Mouse (Mus musculus): ENCODE results near the gene Tbxas1.

DNA sequence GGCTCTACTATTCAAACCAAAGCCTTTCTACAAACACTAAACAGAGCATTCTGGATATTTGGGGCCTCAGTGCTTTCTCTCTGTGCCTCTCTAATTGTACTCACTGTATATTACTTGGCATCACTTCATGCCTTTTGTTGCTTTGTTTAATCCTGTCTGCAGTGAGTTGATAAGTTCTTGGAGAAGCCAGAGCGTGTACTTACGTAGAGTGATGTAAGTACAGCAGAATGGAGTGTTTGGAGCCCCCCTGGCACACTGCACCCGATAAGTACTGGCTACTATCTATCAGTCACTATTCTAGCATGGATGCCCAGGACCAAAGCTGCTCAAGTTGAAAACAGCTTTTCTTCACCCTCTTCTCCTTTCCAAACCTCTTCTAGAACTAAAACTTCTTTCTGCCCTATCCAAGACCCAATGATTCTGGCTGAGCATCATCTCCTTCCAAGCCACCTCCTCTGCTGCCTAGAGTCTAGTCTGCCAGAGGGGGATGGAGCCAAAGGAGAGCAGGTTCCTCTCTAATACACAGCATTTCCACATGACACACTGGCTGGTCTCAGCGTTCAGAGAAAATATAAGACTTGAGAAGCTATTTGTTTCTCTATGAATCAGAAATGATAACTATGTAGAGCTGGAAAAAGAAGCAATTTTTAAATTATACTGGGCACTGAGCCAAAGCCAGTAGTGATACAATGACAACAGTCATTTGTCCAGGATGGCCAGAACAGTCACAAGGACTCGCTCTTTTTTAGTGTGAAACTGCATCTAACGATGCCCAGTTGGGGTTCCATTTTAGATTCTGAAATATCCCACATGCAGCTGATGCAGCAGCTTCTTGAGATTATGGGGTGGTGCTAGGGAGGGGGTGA, 28.6 kb upstream of the Tbxas1 start:
- TF ChIP-seq CTCF (IDR thresholded peaks at IDR 0.05; ENCODE audit: low read depth) (no peak), EP300 (optimal IDR thresholded peaks at IDR 0.05) (no peak)
